Mouse (Mus musculus): ENCODE measurements at regions not wholly inside any gene's neighbourhood (a gene's known extent, or its start where the extent isn't known, plus 50 kb on each side); places are given as distances from the start of the nearest gene placed in this dataset.

- no peak for TF ChIP-seq CTCF (IDR thresholded peaks at IDR 0.05; ENCODE audit: borderline replicate concordance, insufficient read depth, low read length)
- no peak for TF ChIP-seq POLR2A (IDR thresholded peaks at IDR 0.05; ENCODE audit: low read depth, low read length)
Observed at GRCm38 (mm10) chr8:112308354-112308753, 261.5 kb upstream of the Cntnap4 start.
